Mouse (Mus musculus) gastrocnemius, adult 8-10 months (tissue): ENCODE data around the gene Sptbn1. TPM values are rescaled to one million over a fixed set of nuclear protein-coding genes. Genes with fewer than 3 reads are reported as not detected.

Experiments used
- DNase-seq, 2 experiments: peaks; one replicate each; pipeline ENCODE4 v3.0.0; 2022; ENCODE audit warnings: low spot score in 2 of 2
- total RNA-seq, 4 experiments: library from RNA; stranded (reverse); gene quantifications; 2 replicates each; pipeline ENCODE4 v1.2.4; 2022

Gene Sptbn1
- total RNA-seq, result 100 to 1,000 TPM in 2 of 4 experiments, 10 to 100 TPM in 2; 83.7 to 109 (median 98.4) TPM

GRCm38 (mm10) chr11:30267892-30268647, at the start of gene Sptbn1:
Sptbn1 (minus strand) TSS chr11:30268175.
- DNase-seq, result peak; percentile 67 to 79

- DNase-seq, result no peak
These were observed 26.3 kb upstream of the Sptbn1 start for GRCm38 (mm10) chr11:30294279-30294678.

- DNase-seq, result no peak
These were observed 24.5 kb upstream of the Sptbn1 start for GRCm38 (mm10) chr11:30292221-30293160.

GRCm38 (mm10) chr11:30291155-30291554, 23.2 kb upstream of the Sptbn1 start:
- DNase-seq, result peak; percentile 38 to 58

GRCm38 (mm10) chr11:30289470-30290431, 21.8 kb upstream of the Sptbn1 start:
- DNase-seq, result no peak

- no peak for DNase-seq
These were observed 20.1 kb upstream of the Sptbn1 start for GRCm38 (mm10) chr11:30288075-30288474.

GRCm38 (mm10) chr11:30283710-30284109, 15.7 kb upstream of the Sptbn1 start:
- DNase-seq, result peak; percentile 46 to 65

- DNase-seq, result no peak
These were observed 13.1 kb upstream of the Sptbn1 start for GRCm38 (mm10) chr11:30281096-30281495.

GRCm38 (mm10) chr11:30279278-30279677, 11.3 kb upstream of the Sptbn1 start:
- DNase-seq, result peak; percentile 62 to 68

GRCm38 (mm10) chr11:30275436-30276031, 7.6 kb upstream of the Sptbn1 start:
- no peak for DNase-seq

- no peak for DNase-seq
These were observed 1.5 kb upstream of the Sptbn1 start for GRCm38 (mm10) chr11:30269524-30269923.

- no peak for DNase-seq
These were observed 837 bp upstream of the Sptbn1 start for GRCm38 (mm10) chr11:30268648-30269375.

- DNase-seq, result peak in 1 of 2 experiments; percentile 53
These were observed 711 bp downstream of the Sptbn1 start for GRCm38 (mm10) chr11:30267036-30267891.

GRCm38 (mm10) chr11:30266691-30267035, 1.3 kb downstream of the Sptbn1 start:
- no peak for DNase-seq

GRCm38 (mm10) chr11:30265666-30266065, 2.3 kb downstream of the Sptbn1 start:
- DNase-seq, result no peak

GRCm38 (mm10) chr11:30263627-30264026, 4.3 kb downstream of the Sptbn1 start:
- DNase-seq, result no peak

GRCm38 (mm10) chr11:30258739-30259350, 9.1 kb downstream of the Sptbn1 start:
- no peak for DNase-seq

GRCm38 (mm10) chr11:30257812-30258211, 10.2 kb downstream of the Sptbn1 start:
- no peak for DNase-seq

GRCm38 (mm10) chr11:30257085-30257484, 10.9 kb downstream of the Sptbn1 start:
- no peak for DNase-seq
